Mouse (Mus musculus): ENCODE measurements around the gene Pakap.

Gene Pakap

GRCm38 (mm10) chr4:57575686-57576085 is 7.7 kb downstream of the Pakap start:
- DNase-seq: no peak

GRCm38 (mm10) chr4:57576095-57576494 is 8.1 kb downstream of the Pakap start:
- DNase-seq: no peak

GRCm38 (mm10) chr4:57579683-57580082 is 11.7 kb downstream of the Pakap start:
- DNase-seq: no peak

- DNase-seq: no peak
These were observed 17.4 kb downstream of the Pakap start for GRCm38 (mm10) chr4:57585281-57585800.

- DNase-seq: no peak
These were observed 19.1 kb downstream of the Pakap start for GRCm38 (mm10) chr4:57586933-57587658.

- DNase-seq: no peak
These were observed 20.4 kb downstream of the Pakap start for GRCm38 (mm10) chr4:57588356-57588755.

GRCm38 (mm10) chr4:57592751-57593150 is 24.8 kb downstream of the Pakap start:
- no peak for DNase-seq

GRCm38 (mm10) chr4:57599946-57600345 is 32.0 kb downstream of the Pakap start:
- DNase-seq: no peak

- DNase-seq: no peak
These were observed 32.9 kb downstream of the Pakap start for GRCm38 (mm10) chr4:57600685-57601457.

GRCm38 (mm10) chr4:57601458-57601835 is 33.5 kb downstream of the Pakap start:
- no peak for DNase-seq

- DNase-seq: no peak
These were observed 34.1 kb downstream of the Pakap start for GRCm38 (mm10) chr4:57601903-57602617.

- no peak for DNase-seq
These were observed 38.3 kb downstream of the Pakap start for GRCm38 (mm10) chr4:57606258-57606657.

GRCm38 (mm10) chr4:57607247-57607942 is 39.4 kb downstream of the Pakap start:
- peak; percentile 53 to 88 for DNase-seq

GRCm38 (mm10) chr4:57611303-57612077 is 43.5 kb downstream of the Pakap start:
- DNase-seq: no peak

GRCm38 (mm10) chr4:57612716-57613115 is 44.7 kb downstream of the Pakap start:
- no peak for DNase-seq

GRCm38 (mm10) chr4:57614686-57615085 is 46.7 kb downstream of the Pakap start:
- no peak for DNase-seq

- DNase-seq: no peak
These were observed 50.8 kb downstream of the Pakap start for GRCm38 (mm10) chr4:57618743-57619142.

GRCm38 (mm10) chr4:57622816-57623215 is 54.8 kb downstream of the Pakap start:
- no peak for DNase-seq

GRCm38 (mm10) chr4:57624819-57625218 is 56.8 kb downstream of the Pakap start:
- DNase-seq: no peak

GRCm38 (mm10) chr4:57625306-57625705 is 57.3 kb downstream of the Pakap start:
- DNase-seq: no peak

- no peak for DNase-seq
These were observed 57.8 kb downstream of the Pakap start for GRCm38 (mm10) chr4:57625756-57626155.

- DNase-seq: no peak
These were observed 58.9 kb downstream of the Pakap start for GRCm38 (mm10) chr4:57626921-57627320.
